Mouse (Mus musculus): ENCODE data around the gene Rgs17. TPM values are rescaled to one million over a fixed set of nuclear protein-coding genes. Genes with fewer than 3 reads are reported as not detected.
A peak's percentile ranks its signal among the peaks of the same experiment; 100 is the strongest.
"Not testable (repeated sequence)": the region's sequence is repeated elsewhere in the genome, so short reads cannot be mapped to it uniquely, and the experiment has no call there.

Gene Rgs17
- 14.7 and 15.9 TPM in 2 replicates for polyA plus RNA-seq (2015; fragmentation: Nextera tagmentation; extraction: Ambion mirVana)

GRCm38 (mm10) chr10:5922294-5922828 lies at the start of gene Rgs17:
Gene Rgs17, minus strand, starts transcription at chr10:5922400.
- under 1% methylated on average over 12 of the region's 35 CpGs for WGBS
- Histone ChIP-seq H3K4me3 (peak within 1 kb of the TSS; percentile 90), H3K4me2 (peak within 1 kb of the TSS; percentile 73), H3K27ac (peak within 1 kb of the TSS; percentile 88), H3K9me3 (no peaks in the 10 kb centered on the region), H3K9ac (peak within 1 kb of the TSS; percentile 93), H3K27me3 (0 out of 2 replicates have a peak, but pooled peaks cover 4% of the 10 kb centered on the region), H3K4me1 (replicated peaks) (peaks cover 16% of the 10 kb centered on the region), H3K36me3 (peaks cover 4% of the 10 kb centered on the region; the same call in 1 of the 2 replicates)
- peak; percentile 95 for ATAC-seq (ENCODE audit: low FRiP score)

- H3K4me2 ChIP-seq: no peak overlapping the region
- no peak overlapping the region for H3K9ac ChIP-seq
- no peak for ATAC-seq (ENCODE audit: low FRiP score)
- no peaks in the 10 kb centered on the region for H3K4me1 ChIP-seq (replicated peaks)
- H3K4me3 ChIP-seq: no peak overlapping the region
- no peaks in the 10 kb centered on the region for H3K36me3 ChIP-seq
- WGBS: 89% methylated on average over 2 of the region's 2 CpGs
- H3K27me3 ChIP-seq: no peaks in the 10 kb centered on the region
- no peak overlapping the region for H3K27ac ChIP-seq
- no peaks in the 10 kb centered on the region for H3K9me3 ChIP-seq
Observed at GRCm38 (mm10) chr10:5967655-5968054, 45.5 kb upstream of the Rgs17 start.

DNA sequence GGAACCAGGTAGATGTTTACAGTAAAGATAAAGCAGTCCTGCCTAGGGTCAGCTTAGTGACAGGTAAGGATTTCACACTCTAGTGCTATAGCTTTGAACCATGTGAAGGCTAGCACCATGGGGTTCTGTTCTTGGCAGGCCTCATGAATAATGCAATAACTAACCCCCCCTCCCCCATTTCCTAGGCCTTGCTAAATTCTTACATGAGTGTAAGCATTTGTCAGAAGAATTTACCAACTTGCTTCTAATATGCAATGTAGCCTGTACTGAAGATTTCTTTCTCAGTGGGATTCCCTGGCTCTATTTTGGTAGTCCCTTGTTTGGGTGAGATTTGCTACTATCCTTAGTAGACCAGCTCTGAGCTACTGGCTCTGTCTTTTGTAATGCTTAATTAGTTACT lies 31.6 kb upstream of the Rgs17 start:
- not testable (repeated sequence) for H3K9me3 ChIP-seq; H3K4me1 ChIP-seq (replicated peaks); H3K4me2 ChIP-seq; H3K27ac ChIP-seq; H3K36me3 ChIP-seq; H3K27me3 ChIP-seq; H3K9ac ChIP-seq; H3K4me3 ChIP-seq; ATAC-seq (ENCODE audit: low FRiP score)

DNA sequence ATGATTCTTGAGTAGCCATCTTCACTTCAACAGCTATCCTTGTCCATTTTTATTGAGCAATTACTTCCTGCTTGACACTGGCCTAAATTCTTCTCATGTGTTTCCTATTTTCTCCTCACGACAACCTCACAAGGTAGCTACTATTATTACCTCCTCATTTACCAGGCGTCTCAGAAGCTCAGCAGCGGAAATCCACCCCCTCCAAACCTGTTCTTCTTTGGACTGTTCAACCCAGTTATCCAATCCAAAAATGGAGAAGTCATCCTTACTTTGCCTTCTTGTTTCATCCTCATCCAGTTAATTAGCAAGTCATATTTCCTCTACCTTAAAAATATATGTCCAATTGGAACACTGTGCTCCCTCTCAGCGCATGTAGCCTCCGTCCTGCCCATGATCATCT lies 2.1 kb upstream of the Rgs17 start:
- H3K36me3 ChIP-seq: no peaks in the 10 kb centered on the region
- H3K9ac ChIP-seq: no peak overlapping the region
- H3K27me3 ChIP-seq: 0 out of 2 replicates have a peak, but pooled peaks cover 4% of the 10 kb centered on the region
- H3K9me3 ChIP-seq: no peaks in the 10 kb centered on the region
- H3K4me2 ChIP-seq: no peak overlapping the region
- no peak for ATAC-seq (ENCODE audit: low FRiP score)
- H3K27ac ChIP-seq: no peak overlapping the region
- 93% methylated on average over 5 of the region's 5 CpGs for WGBS
- H3K4me1 ChIP-seq (replicated peaks): peaks cover 16% of the 10 kb centered on the region
- no peak overlapping the region for H3K4me3 ChIP-seq

- no peaks in the 10 kb centered on the region for H3K9me3 ChIP-seq
- WGBS: 13% methylated on average over 9 of the region's 9 CpGs
- ATAC-seq (ENCODE audit: low FRiP score): no peak
- H3K4me1 ChIP-seq (replicated peaks): peaks cover 16% of the 10 kb centered on the region
- 0 out of 2 replicates have a peak, but pooled peaks cover 4% of the 10 kb centered on the region for H3K27me3 ChIP-seq
- H3K4me3 ChIP-seq: peak overlapping the region; percentile 90; the same call in 1 of the 2 replicates
- H3K27ac ChIP-seq: no peak overlapping the region
- no peak overlapping the region for H3K9ac ChIP-seq
- peaks cover 4% of the 10 kb centered on the region; the same call in 1 of the 2 replicates for H3K36me3 ChIP-seq
- peak overlapping the region; percentile 73; the same call in 1 of the 2 replicates for H3K4me2 ChIP-seq
Observed at GRCm38 (mm10) chr10:5923096-5923495, 896 bp upstream of the Rgs17 start.

GRCm38 (mm10) chr10:5921771-5922170 lies 429 bp downstream of the Rgs17 start:
- ATAC-seq (ENCODE audit: low FRiP score): peak; percentile 46
- H3K4me1 ChIP-seq (replicated peaks): peaks cover 16% of the 10 kb centered on the region
- peak overlapping the region; percentile 90 for H3K4me3 ChIP-seq
- peak overlapping the region; percentile 88 for H3K27ac ChIP-seq
- peak overlapping the region; percentile 93 for H3K9ac ChIP-seq
- no peaks in the 10 kb centered on the region for H3K9me3 ChIP-seq
- H3K36me3 ChIP-seq: peaks cover 8% of the 10 kb centered on the region; the same call in 1 of the 2 replicates
- WGBS: 1% methylated on average over 31 of the region's 31 CpGs
- H3K4me2 ChIP-seq: peak overlapping the region; percentile 73
- H3K27me3 ChIP-seq: 0 out of 2 replicates have a peak, but pooled peaks cover 4% of the 10 kb centered on the region

DNA sequence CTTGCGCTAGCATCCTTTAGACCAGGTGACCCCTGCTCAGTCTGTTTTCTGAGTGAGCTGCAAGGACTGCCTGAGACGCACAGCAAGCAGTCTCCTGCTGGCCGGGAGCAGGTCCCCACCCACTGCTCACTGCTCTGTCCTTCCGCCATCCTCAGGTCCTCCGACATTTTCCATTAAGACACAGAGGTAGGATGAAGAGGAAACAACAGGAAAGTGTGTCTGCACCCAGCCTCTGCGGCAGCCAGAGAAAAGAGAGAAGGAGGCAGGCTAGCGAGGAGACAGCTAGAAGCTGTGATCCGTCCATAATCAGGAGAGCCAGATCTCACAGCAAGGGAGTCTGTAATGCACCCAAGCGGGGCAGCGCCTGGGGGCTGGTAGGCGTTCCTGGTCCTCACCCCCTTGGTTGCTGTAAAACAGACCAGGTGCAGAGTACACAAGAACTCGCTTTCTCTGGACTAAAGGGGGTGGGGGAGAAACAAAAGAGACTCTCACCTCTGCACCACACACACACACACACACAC lies 1.1 kb downstream of the Rgs17 start:
- H3K4me2 ChIP-seq: peak overlapping the region; percentile 73
- peaks cover 8% of the 10 kb centered on the region; the same call in 1 of the 2 replicates for H3K36me3 ChIP-seq
- H3K27me3 ChIP-seq: 0 out of 2 replicates have a peak, but pooled peaks cover 4% of the 10 kb centered on the region
- H3K9ac ChIP-seq: peak overlapping the region; percentile 93
- H3K9me3 ChIP-seq: no peaks in the 10 kb centered on the region
- H3K4me3 ChIP-seq: peak overlapping the region; percentile 90
- 1% methylated on average over 12 of the region's 12 CpGs for WGBS
- H3K4me1 ChIP-seq (replicated peaks): peaks cover 16% of the 10 kb centered on the region
- peak overlapping the region; percentile 88 for H3K27ac ChIP-seq
- peak; percentile 46 for ATAC-seq (ENCODE audit: low FRiP score)

DNA sequence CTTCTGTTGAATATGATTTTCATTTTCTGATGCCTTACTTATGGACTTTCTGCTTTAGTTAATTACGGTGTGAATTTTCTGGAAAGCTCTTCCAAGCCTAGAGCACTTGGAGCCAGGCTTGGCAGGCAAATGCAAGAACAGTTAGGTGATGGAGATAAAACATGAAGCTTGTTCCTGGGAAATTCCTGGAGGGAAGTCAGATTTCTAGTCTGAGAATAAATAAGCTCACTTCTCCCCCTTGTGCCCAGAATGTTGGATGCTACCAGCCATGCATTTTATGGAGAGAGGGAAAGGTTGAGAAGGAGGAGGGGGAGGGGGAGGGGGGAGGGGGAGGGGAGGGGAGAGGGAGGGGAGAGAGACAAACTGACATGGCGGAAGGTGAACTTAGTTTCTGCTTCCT lies 17.8 kb downstream of the Rgs17 start:
- Histone ChIP-seq H3K27me3 (no peaks in the 10 kb centered on the region), H3K4me1 (replicated peaks) (peaks cover 8% of the 10 kb centered on the region), H3K9me3 (no peaks in the 10 kb centered on the region), H3K9ac (no peak overlapping the region), H3K36me3 (no peaks in the 10 kb centered on the region), H3K27ac (no peak overlapping the region), H3K4me2 (no peak overlapping the region), H3K4me3 (no peak overlapping the region)
- WGBS: 94% methylated on average over 2 of the region's 2 CpGs
- ATAC-seq (ENCODE audit: low FRiP score): no peak

- peaks cover 3% of the 10 kb centered on the region for H3K4me1 ChIP-seq (replicated peaks)
- no peak overlapping the region for H3K9ac ChIP-seq
- no peak overlapping the region for H3K4me3 ChIP-seq
- H3K27me3 ChIP-seq: no peaks in the 10 kb centered on the region
- 81% methylated on average over 4 of the region's 4 CpGs for WGBS
- no peak overlapping the region for H3K27ac ChIP-seq
- H3K36me3 ChIP-seq: no peaks in the 10 kb centered on the region
- H3K4me2 ChIP-seq: no peak overlapping the region
- ATAC-seq (ENCODE audit: low FRiP score): no peak
- H3K9me3 ChIP-seq: no peaks in the 10 kb centered on the region
Observed at GRCm38 (mm10) chr10:5901777-5902176, 20.4 kb downstream of the Rgs17 start.

- Histone ChIP-seq H3K27me3 (no peaks in the 10 kb centered on the region), H3K9me3 (no peaks in the 10 kb centered on the region), H3K4me3 (no peak overlapping the region), H3K27ac (no peak overlapping the region), H3K4me2 (no peak overlapping the region), H3K9ac (no peak overlapping the region), H3K4me1 (replicated peaks) (no peaks in the 10 kb centered on the region), H3K36me3 (no peaks in the 10 kb centered on the region)
- no peak for ATAC-seq (ENCODE audit: low FRiP score)
- WGBS: 81% methylated on average over 6 of the region's 6 CpGs
Observed at GRCm38 (mm10) chr10:5900731-5901130, 21.5 kb downstream of the Rgs17 start.

DNA sequence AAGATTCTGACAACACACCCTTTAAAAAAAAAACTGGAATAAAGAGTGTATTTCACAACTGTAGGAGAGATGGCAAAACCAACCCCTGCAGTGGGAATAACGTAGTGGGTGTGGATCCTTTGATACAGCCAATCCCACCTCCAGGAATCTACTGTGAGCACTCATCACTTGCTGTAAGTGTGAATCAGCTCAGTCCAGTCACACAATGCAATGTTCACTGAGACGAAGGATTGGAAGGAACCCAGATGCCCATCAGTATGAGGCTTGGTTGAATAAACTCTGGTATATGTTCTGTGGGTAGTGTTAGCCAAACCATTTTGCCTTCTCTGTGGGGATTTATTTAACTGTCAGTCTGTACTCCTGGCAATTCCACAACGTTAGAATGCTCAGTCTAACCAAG lies 45.1 kb downstream of the Rgs17 start:
- ATAC-seq (ENCODE audit: low FRiP score): no peak
- Histone ChIP-seq H3K27me3 (no peaks in the 10 kb centered on the region), H3K4me1 (replicated peaks) (no peaks in the 10 kb centered on the region)

DNA sequence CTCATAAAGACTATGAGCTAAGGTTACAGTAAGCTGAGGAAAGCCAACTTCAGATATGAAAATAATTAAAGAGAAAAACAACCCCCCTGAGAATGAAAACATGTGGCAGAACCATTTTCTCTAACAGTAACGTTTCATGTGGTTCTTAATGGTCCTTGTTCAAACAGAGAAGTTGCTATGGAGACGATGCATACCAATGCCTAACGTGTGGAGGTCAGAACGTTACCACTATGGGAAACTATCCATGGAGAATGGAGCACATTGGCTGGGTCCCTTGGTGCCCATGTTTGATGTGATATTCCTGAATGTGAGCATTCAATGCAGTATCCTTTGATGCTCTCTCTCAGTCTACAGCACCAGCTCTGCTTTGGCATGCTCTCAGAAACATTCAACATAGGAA lies 51.1 kb downstream of the Rgs17 start:
- Histone ChIP-seq H3K4me1 (replicated peaks) (peaks cover 16% of the 10 kb centered on the region), H3K36me3 (no peaks in the 10 kb centered on the region), H3K27me3 (no peaks in the 10 kb centered on the region), H3K9me3 (no peaks in the 10 kb centered on the region), H3K9ac (no peak overlapping the region), H3K27ac (no peak overlapping the region), H3K4me3 (no peak overlapping the region), H3K4me2 (no peak overlapping the region)
- no peak for ATAC-seq (ENCODE audit: low FRiP score)
- WGBS: 40% methylated on average over 4 of the region's 4 CpGs

More for the DNA sequence above, 45.1 kb downstream of the Rgs17 start:
- no peaks in the 10 kb centered on the region for H3K9me3 ChIP-seq
- H3K9ac ChIP-seq: no peak overlapping the region
- no peaks in the 10 kb centered on the region for H3K36me3 ChIP-seq
- 70% methylated on average over 3 of the region's 3 CpGs for WGBS
- no peak overlapping the region for H3K4me3 ChIP-seq
- H3K4me2 ChIP-seq: no peak overlapping the region
- no peak overlapping the region for H3K27ac ChIP-seq

- Histone ChIP-seq H3K4me2 (no peak overlapping the region), H3K36me3 (no peaks in the 10 kb centered on the region), H3K4me3 (no peak overlapping the region), H3K27me3 (no peaks in the 10 kb centered on the region), H3K4me1 (replicated peaks) (peaks cover 16% of the 10 kb centered on the region), H3K27ac (peak overlapping the region; percentile 58), H3K9ac (no peak overlapping the region), H3K9me3 (no peaks in the 10 kb centered on the region)
- 60% methylated on average over 11 of the region's 11 CpGs for WGBS
- ATAC-seq (ENCODE audit: low FRiP score): no peak
Observed at GRCm38 (mm10) chr10:5867981-5868552, 54.1 kb downstream of the Rgs17 start.
